24 mouse cellular contexts compared by ENCODE assay signal in the genomic region with DNA sequence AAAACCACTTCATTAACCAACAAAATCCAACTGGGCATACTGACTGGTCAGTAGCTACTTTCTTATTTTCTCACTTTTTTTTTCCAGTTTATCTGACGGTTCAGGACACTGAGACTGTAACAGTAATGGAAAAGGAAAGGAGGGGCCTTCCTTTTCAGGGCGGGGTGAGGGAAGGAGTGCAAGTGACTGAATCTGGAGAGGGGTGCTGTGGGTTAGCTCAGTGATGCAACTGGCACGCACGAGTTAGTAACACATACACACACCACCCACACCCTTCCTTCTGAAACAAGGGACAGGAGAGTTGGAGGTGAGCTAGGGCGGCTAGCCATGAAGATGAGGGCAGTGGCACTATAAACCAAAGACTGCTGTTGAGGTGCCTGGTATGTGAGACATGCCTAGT. TPM values are rescaled to one million over a fixed set of nuclear protein-coding genes. Genes with fewer than 3 reads are reported as not detected.
DNase-seq lines count a peak whose midpoint lies in the region; TF ChIP-seq lines count a peak whose summit lies in the region.
"Had no signal": no experiment of that assay in that cellular context is flagged by ENCODE, and none has a peak within 500 bp of the region (broad histone marks: within the 10 kb centered on the region; RNA-seq: fewer than 3 reads in every experiment).

No protein-coding gene starts in this region.

- WGBS in lung, adult 2 months = 39% methylated on average over 5 of the region's 5 CpGs

- peaks cover 2% of the 10 kb centered on the region; the same call in 1 of the 2 replicates for H3K4me1 ChIP-seq in lung, adult 2 months (ENCODE audit: control insufficient read depth, insufficient read depth, low read length)
- H3K4me1 ChIP-seq: forebrain, embryonic 12.5 days; hindbrain, embryonic 15.5 days; intestine, embryonic 15.5 days; limb, embryonic 12.5 days; liver, embryonic 12.5 days had no signal

- H3K36me3 ChIP-seq in myocyte (ENCODE audit: control insufficient read depth, insufficient read depth) = no peaks in the 10 kb centered on the region
- H3K36me3 ChIP-seq: intestine, embryonic 15.5 days; liver, embryonic 12.5 days had no signal

- no peak overlapping the region for H3ac ChIP-seq in myocyte (ENCODE audit: control insufficient read depth, insufficient read length)

- peak overlapping the region; percentile 42 for H3K4me2 ChIP-seq in myocyte (ENCODE audit: low read depth)
- H3K4me2 ChIP-seq: forebrain, embryonic 12.5 days; hindbrain, embryonic 15.5 days; intestine, embryonic 15.5 days; limb, embryonic 12.5 days; liver, embryonic 12.5 days had no signal

- peak; percentile 35 to 48 for DNase-seq in heart, adult 18-20 months
- DNase-seq in heart, postnatal 4 days = no peak
- peak; percentile 45 to 51 for DNase-seq in lung, adult 18-20 months
- no peak for DNase-seq in lung, adult 2 months
- DNase-seq in lung, postnatal 36 days = peak; percentile 61
- DNase-seq in adipocyte (ENCODE audit: low spot score) = no peak
- no peak for DNase-seq in cerebellum, adult 9-11 months
- DNase-seq: cerebellum, adult 8-10 months; midbrain, embryonic 14.5 days; retina, postnatal 1 day had no signal

- TF ChIP-seq CTCF in lung, adult 2 months (IDR thresholded peaks at IDR 0.05; ENCODE audit: insufficient read depth, low read length) = no peak

- no peaks in the 10 kb centered on the region for H3K79me2 ChIP-seq in myocyte (ENCODE audit: control insufficient read depth, insufficient read depth)

- H3K27me3 ChIP-seq in myocyte (ENCODE audit: control insufficient read depth, insufficient read depth, insufficient read length) = no peaks in the 10 kb centered on the region
- H3K27me3 ChIP-seq: forebrain, embryonic 12.5 days; hindbrain, embryonic 15.5 days; intestine, embryonic 15.5 days; limb, embryonic 12.5 days; liver, embryonic 12.5 days had no signal

- TF ChIP-seq POLR2A in lung, adult 2 months (IDR thresholded peaks at IDR 0.05; ENCODE audit: borderline replicate concordance, extremely low read depth, low read depth, low read length) = no peak; the same call in 1 of the 2 replicates
- TF ChIP-seq POLR2A in myocyte (IDR thresholded peaks at IDR 0.05; ENCODE audit: insufficient read length, low read depth) = no peak

- no peak overlapping the region for H3K4me3 ChIP-seq in lung, adult 2 months (replicated peaks; ENCODE audit: extremely low read depth, low read depth, low read length)
- H3K4me3 ChIP-seq in myocyte = no peak overlapping the region
- H3K4me3 ChIP-seq: forebrain, embryonic 12.5 days; hindbrain, embryonic 15.5 days; intestine, embryonic 15.5 days; limb, embryonic 12.5 days; liver, embryonic 12.5 days had no signal

TF ChIP-seq in myocyte, 11 proteins besides CTCF, POLR2A, EP300 and RAD21:
- TF ChIP-seq CEBPB (IDR thresholded peaks at IDR 0.05; ENCODE audit: insufficient read depth, poor library complexity, severe bottlenecking) (peak; percentile 68; the same call in 1 of the 2 replicates), MAX (IDR thresholded peaks at IDR 0.05; ENCODE audit: low read depth) (no peak)

RNA-seq across cellular contexts. Expression of a gene that starts 1.3 kb away (rescaled TPM):
- total RNA-seq in heart, adult 18-20 months (2021) = under 1 TPM; 0.32 to 0.85 TPM
- total RNA-seq in heart, postnatal 4 days (2021) = under 1 TPM in 1 of 2 experiments, not detected in 1; 0.18 TPM
- polyA plus RNA-seq in lung, adult 2 months (2012; rRNA removed) = 3.5 and 4.4 TPM in 2 replicates
- polyA plus RNA-seq in myocyte (2012; fragmentation: generic; extraction: Trizol) = 0.50 TPM
- total RNA-seq: layer of hippocampus, postnatal 14 days; left cerebral cortex, postnatal 10 days had no signal
- polyA plus RNA-seq: cortical plate, adult 2 months; embryonic facial prominence, embryonic 11.5 days; forebrain, embryonic 12.5 days; heart, embryonic 16.5 days; hindbrain, embryonic 15.5 days; intestine, embryonic 15.5 days; kidney, embryonic 14.5 days; limb, embryonic 12.5 days; liver, embryonic 12.5 days; lung, embryonic 16.5 days; midbrain, embryonic 14.5 days; stomach, postnatal 0 days had no signal

RNA-seq across cellular contexts. Expression of a gene that starts 21.7 kb away (rescaled TPM):
- 10 to 100 TPM; 84.3 to 91.6 TPM for total RNA-seq in heart, adult 18-20 months (2021)
- total RNA-seq in heart, postnatal 4 days (2021) = 100 to 1,000 TPM; 102 to 112 TPM
- polyA plus RNA-seq in lung, adult 2 months (2012; rRNA removed) = 30.5 and 41.4 TPM in 2 replicates
- 151 TPM for polyA plus RNA-seq in myocyte (2012; fragmentation: generic; extraction: Trizol)

Comparison
In these comparisons a context has a peak if more than half of its experiments do, and no peak if none do; other contexts are left out.
1. DNase-seq: peak in heart, adult 18-20 months (2 of 2), lung, adult 18-20 months (2 of 2) and lung, postnatal 36 days (single experiment); none in heart, postnatal 4 days (single experiment), lung, adult 2 months (single experiment), adipocyte (single experiment) and cerebellum, adult 9-11 months (single experiment).